Mouse (Mus musculus): ENCODE results near the gene 1700019A02Rik.

1700019A02Rik gene

DNA sequence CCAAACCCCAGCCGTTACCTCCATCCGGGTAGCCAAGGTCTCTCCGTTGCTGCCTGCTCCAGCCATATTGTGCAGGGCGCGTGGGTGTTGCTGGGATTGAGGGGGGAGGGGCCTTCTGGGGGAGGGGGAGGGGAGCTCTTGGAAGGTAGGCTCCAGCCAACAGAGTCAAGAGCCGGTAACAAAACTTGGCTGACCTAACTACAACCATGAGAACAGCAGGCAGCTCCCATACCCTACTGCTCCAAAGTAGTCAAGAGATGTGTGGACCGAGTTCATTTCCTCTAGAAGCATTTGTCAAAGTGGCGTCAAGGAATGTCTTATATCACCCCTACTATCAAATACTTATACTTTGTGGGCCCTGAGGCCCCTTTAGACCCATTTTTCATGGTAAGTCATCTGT is at the start of gene 1700019A02Rik:
Gene 1700019A02Rik (minus strand): TSS at position 101 of the 400 bp plus-strand sequence.
- DNase-seq: no peak

DNA sequence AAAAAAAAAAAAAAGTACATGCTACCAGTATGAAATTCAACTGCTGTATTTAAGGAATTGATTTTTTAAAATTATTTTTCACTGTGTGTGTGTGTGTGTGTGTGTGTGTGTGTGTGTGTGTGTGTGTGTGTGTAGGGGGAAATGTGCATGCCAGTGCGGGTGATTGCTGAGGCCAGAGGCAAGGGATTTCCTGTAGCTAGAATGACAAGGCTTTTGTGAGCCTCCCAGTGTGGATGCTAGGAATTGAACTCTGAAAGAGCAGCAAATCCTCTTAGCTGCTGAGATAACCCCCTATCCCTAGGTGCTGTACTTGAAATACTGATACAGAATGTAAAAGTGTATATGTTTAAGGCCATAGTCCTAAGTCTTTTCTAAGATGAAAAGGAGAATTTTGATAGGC is 38.6 kb upstream of the 1700019A02Rik start:
- no peak for DNase-seq

DNA sequence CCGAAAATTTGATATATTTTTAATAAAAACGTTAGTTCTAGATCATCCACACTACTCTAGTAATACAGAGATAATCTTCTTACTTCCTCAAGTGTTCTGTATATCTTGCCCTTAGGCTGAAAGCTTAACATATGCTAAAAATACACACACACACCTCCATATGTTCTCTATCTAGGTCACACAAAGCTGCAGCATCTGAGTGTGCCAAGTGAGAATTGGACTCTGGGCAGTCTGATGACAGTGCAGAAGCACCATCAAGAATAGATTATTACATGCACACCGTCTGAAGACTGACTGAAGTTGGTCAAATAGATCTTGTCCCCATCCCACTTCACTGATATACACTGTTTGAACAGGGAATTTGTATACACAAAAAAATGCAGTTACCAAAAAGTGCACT is 38.2 kb upstream of the 1700019A02Rik start:
- DNase-seq: no peak

DNA sequence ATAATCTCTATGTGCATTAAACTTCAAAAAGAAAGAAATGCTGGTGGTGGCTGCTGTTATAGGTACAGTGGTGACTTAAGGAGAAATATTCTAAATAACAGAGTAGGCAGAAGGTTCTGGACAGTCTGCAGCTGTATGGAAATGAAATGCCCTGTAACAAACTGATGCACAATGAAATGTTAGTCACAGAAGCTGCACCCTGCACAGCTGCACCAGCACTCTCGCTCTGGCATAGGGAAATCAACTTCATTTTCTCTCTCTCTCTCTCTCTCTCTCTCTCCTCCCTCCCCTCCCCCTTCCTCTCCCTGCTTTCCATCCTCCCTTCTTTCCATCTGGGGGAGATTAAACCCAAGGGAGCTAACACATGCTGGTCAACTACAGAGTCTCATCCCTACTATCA is 37.3 kb upstream of the 1700019A02Rik start:
- no peak for DNase-seq

DNA sequence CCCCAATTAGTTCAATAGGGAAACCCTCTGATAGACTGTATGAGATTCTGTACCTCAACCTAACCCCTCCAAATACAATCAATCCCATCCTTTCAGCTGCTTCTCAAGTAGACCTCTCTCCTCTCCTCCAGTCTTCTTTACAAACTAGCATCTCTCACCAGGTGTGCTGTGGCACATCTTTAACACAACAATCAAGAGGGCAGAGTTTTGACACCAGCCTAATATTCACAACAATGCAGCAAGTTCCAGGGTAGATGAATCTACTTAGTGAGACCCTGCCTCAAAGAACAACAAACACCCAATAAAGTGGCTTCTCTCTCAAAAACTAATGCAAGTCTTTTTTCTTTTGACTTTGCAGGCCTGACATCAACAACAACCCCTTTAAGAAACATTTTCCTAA is 22.7 kb upstream of the 1700019A02Rik start:
- DNase-seq: no peak

DNA sequence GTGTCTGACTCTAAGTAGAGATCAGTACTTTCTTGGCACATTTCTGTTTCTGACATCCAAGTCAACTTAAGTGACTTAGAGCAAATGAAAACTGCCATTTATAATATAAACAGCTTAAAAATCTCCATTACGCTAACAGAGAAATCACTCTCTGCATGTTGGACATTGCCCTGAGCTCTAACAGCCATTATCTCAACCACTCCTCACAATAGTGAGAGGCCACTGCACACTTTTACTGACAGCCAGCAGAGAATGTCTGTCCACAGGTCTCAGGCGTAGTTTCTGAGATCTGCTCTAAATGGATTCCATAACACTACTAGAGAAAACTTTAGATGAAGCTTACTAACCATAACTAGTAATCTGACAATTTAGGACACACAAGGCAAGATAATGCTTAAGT is 16.5 kb upstream of the 1700019A02Rik start:
- no peak for DNase-seq

DNA sequence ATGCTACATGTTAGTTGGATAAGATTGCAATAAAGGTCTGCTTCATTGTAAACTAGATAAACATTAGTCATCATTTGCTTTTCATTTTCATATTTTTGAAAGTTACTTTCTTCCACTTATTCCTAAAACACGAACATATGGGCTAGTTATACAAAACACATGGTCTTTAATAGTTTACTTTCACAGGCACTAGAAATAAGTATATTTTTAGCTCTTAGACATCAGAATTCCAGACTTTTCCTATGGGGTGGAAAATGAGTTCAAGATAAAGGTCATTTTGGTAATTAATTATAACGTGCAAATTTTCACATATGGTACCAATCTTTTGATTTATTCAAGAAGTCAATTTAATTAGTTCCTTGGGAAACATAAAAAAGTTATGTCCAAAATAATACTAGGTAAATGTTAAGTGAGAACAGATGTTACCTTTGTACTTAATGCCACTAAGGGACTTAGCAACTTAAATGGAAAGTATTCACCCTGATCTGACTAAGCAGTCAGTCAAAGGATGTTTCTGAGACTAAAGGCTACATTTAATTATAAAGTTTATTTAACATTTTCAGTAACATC is 14.3 kb upstream of the 1700019A02Rik start:
- no peak for DNase-seq

DNA sequence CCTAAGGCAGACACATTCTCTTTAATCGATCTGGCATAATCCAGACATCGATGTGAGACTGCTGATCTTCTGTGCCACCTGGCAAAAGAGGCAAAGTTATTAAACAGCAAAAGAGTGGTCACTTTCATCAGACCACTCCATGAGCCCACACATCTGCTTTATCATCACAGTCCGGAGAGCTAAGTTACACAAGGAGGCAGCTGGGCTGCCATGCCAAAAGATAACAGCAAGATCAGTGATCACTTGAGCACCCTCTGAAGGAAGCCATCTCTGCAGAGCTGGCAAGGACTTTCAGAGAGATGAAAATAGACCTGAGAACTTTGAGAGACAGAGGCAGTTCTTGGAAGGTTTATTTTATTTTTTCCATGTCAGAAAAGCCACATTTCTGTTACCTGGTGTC is 7.1 kb upstream of the 1700019A02Rik start:
- DNase-seq: no peak

DNA sequence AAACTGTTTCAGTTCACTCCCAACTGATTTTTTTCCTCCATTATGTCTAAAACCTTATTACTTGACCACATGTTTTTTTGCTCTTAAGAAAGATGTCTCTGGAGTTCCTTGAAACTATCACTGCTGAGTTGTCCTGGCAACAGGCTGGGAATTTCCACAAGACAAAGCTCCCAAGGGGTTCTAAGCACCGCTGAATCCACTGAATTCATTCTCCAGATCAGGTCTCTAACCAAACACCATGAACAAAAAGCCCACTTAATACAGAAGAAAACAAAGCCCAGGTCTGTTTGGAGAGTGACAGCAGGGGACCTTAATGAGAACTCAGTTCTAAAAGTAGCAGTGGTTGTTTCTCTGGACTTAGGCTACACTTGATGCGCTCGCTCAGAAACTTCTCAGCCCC is 3.8 kb upstream of the 1700019A02Rik start:
- no peak for DNase-seq

DNA sequence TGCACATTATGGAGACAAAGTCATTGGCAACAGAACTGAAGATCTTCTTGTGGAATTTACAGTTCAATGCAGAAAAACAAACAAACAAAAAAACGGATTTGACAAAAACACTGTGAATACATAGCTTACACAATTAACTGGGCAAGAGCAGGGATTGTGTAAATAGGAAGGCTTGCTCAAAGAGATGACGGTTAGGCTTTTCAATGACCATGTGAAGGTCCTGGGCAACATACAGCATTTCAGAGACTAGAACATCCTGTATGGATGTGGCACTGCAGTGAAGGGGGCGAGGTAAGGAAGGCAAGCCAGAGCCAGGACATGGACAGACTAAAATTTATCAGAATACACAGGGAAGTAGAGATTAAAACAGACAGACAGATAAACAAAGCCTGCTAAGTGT is 2.2 kb upstream of the 1700019A02Rik start:
- DNase-seq: no peak

DNA sequence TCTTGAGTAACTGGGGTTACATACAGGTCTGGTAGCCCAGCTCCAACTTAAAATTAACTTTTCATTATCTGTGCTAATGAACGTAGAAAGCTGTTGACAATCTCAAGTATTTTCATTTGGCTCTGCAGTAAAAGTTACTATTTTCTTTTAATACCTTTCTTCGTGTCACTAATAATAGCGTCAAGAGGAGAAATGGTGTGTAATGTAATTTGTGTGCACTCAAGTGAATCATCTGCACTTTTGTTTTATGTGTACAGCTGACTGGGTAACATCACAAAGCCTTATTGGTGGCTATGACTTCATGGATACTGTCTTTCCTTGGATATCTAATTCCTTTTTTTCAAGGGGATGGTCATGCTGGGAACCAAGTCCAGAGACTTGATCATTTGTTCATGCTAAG is 1.1 kb downstream of the 1700019A02Rik start:
- no peak for DNase-seq

DNA sequence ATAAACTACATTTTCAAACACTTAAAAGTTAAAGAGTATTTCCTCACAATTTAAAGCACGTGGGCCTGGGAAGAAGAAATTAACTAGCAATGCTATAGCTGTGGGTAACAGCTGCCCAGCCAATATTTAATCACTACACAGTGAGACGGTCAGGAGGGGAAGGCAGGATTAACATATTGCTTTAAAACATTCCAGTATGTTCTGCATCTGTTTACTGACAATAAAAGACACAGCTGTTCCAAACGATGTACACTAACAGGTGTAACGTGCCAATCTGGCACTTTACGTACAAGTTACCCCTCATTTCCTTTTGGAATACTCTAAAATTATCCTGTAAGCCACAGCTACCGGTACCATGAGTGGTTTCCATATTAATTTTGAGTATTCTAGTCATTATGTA is 29.7 kb downstream of the 1700019A02Rik start:
- no peak for DNase-seq

DNA sequence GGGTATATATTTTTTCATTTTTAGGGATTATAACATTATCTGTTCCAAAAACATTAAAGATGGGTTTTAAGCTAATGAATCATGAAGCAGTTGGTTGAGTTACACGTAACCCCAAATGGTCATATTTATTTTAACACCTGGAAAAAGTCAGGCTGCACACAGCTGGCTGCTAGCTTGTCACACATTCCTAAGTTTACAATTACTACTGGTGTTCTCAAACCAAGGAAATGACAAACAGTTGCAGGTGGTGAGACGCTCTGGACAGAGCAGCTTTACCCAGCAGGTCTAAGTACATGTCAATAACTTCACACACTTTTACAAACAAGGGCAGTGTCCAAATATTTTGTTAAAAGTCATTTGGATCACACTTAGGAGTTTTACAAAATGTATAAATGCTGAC is 64.4 kb downstream of the 1700019A02Rik start:
- DNase-seq: no peak

DNA sequence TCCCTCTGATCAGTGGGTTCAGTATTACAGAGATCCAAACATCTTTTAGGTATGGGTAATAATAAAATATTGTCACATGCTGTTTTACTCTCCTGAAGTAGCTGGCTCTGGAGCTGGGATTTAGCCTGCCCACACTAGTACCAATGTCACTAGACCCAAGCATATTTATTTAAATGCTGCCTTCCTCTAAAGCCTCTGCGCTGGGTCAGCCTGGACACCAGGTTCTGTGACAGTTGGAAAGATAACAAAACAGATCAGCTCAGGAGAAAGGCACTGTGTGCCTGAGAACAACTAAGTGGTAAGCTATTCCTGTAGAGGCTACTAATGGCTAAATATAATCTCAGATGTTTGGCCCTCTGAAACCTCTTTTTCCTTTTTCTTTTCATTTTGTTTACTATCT is 76.9 kb downstream of the 1700019A02Rik start:
- no peak for DNase-seq

Measured in B cell, adult 2 months (primary cell).